Mouse (Mus musculus): ENCODE data around the gene Asb8.

Gene Asb8

DNA sequence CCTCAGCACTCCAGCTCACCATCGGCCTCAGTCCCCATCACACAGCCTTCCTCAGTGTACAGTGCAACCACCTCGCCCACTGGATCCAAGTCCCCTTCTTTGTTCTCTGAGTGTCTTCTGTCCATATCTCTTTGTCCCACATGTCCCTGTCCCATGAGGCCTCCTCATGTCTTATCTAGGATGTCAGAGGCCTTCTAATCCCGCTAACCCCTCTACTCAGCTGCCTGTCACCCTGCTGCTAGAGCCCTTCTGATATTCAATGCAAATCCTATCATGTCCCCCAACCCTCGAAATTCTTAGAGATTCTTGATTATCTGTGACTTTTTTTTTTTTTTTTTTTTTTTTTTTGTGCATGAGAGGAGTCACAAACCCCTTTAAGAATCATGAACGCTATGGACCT, 49.1 kb downstream of the Asb8 start:
- DNase-seq (ENCODE audit: low read depth, low spot score), result no peak

DNA sequence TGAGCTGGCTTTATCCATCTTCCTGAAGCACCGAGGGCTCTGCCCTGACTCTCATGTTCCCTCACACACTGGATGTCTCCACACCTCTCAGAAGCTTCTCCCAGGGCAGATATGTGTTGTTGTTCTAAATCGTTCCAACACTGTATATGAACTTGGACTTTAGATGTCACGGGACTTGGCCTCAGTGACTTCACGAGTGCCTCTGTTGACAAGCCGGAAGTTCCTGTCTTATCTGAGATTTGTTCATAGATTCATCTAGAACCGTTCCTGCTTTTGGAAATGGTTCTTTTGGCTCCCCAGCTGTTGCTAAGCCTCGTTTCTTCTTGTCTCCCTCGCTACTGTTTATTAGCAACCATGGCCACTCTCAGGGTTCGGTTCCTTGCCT, 49.7 kb downstream of the Asb8 start:
- no peak for DNase-seq (ENCODE audit: low read depth, low spot score)

DNA sequence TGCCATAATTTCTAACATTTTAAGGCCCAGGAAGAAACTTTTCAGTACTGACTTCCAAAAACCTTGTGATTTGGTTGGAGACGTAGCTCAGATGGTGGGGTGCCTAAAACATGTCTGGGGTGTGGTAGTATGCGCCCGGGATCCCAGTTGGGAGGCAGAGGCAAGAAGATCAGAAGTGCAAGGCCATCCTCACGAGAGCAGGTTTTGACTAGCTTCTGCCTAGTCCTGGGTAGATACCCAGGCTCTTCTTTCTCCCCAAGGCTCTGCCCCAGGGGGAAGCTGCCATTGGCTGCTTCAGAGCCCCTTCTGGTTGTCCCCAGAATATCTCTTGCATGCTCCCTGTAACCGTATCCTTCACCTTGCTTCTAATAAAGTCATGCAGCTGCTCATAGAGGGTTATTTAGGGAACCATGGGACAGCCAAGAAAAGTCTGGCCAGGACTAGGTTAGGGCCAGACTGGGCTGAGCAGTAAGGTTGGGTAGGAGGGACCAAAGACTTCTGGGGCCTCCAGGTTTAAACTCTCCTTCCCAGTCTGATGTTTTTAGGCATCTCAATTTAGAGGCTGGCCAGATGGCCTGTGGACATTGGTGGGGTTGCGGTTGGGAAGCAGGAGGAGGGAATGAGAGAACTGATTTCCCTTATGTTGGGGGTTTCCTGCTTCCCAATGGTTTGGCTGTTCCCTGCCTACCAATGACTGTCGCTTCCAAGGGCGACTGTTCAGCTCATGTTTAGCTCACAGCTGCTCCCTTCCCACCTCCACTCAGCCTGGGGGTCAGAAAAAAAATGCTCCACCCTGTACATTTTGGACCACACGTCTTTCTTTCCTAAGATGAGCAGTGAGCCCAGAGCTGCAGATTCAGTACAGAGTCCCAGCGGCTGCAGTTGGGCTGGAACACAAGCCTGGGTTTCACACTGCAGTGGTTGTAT, 50.3 kb downstream of the Asb8 start:
- peak; percentile 86 for DNase-seq (ENCODE audit: low read depth, low spot score)

DNA sequence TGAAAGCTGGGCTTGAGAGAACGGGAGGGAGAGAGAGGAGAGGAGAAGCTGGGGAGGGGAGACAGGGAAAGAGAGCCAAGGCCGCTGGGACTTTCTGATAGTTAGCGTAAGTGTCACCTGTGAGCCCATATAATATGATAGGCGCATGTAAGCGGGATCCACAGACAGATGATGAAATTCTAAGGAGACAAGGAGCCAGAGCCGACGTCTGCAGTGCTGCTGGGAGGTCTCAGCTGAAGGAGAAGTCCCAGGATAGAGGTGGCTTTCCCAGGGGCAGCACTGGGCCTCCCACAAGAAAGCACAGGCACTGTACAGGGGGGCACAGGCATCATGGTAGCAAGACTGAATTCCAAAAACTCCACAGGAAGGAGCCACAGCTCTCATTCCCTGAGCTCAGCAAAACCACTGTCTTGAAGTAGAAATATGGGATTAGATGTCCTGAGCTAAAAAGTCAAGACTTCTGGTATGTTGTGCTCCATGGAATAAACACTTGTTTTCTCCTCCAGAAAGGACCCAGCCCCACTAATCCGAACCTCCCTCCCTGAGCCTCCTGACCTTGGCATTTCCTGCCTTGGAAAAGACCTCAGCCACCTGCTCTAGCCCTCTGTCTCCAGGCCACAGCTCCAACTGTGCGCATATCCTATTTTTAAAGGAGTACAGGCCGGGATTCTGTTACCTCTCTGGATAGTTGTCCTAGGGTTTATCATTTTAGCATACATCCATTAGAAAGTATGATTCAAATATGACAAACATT, 51.1 kb downstream of the Asb8 start:
- peak; percentile 92 for DNase-seq (ENCODE audit: low read depth, low spot score)

DNA sequence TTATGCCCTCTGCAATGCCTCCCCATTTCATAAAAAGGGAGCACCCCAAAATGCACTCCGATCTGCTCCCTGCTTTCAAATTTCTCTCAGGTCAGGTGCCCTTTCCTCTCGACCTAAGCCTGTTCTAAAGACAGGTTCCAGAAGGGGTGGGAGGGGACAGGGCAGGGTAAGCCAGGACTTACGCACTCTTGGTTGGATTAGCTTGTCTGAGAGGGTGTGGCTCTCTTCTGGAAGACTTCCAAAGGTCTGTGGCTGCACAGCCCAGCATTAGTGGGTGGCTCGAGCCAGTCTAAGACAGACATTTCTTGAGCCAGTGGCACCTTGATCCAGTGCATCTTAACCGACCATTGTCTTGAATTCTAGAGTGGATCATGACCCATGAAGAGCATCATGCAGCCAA, 53.6 kb downstream of the Asb8 start:
- DNase-seq (ENCODE audit: low read depth, low spot score), result peak; percentile 85

DNA sequence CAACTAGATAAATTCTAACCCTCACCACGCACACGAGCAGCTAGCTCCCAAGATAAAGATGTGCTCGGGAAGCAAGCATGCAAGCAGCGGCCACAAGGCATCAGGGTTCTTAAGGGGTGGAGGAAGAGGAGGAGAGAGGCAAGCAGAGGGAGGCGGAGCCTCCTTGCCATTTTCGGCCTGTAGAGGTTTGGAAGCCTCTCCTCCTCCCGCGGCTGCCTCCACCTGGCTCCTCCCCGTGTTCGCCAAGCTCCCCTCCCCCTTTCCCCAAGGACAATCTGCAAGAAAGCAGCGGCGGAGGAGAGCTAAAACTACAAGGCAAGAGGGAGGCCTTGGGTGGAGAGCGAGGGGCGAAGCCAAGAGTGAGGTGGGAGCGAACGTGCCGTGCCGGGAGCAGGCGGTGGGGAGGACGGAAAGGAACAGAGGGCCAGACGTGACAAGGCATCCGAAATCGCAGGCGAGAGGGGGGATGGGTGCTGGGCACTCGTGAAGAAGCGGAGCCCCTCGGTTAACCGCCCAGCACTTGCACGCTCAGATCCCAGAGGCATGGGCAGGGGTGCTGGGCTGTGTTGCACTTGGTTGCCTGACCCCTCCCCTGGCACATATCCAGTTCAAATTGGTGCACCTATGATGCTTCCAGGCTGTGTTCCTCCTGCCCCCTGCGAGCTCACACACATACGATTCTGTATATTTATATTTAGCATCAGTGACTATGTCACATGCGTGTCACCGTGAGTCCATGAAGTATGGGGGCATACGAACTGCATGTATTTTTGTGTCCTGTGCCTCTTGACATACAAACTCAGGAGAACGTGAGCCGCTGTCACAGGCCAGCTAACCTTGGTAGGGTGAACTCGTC, 56.9 kb downstream of the Asb8 start:
- DNase-seq (ENCODE audit: low read depth, low spot score), result peak; percentile 96

DNA sequence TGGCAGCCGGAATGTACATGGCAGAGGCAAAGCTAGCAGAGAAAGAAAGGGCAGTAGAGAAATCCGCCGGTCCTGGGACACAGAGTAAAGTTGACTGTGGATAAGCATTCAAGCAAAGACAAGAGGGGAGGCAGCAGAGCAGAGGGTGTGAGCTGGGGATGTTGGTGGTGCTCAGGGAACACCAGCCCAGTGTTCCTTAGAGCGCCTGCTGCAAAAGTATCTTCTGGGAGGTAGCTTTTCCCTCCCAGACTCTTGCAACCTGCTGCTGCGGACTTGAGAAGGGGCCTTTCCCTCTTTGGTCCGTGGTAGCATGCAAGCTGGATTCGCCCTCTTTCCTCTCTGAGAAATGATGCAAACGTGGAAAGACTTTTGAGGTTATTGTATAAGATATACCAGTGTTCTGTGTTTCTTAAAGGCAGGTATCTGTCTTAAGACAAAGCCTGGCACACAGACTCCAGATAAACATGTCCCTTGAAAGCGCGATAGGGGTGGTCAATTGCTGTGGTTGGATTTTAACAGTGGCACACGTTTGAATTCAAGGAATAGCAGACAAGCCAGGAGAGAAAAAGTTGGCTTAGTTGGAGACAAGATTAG, 57.6 kb downstream of the Asb8 start:
- DNase-seq (ENCODE audit: low read depth, low spot score), result no peak

DNA sequence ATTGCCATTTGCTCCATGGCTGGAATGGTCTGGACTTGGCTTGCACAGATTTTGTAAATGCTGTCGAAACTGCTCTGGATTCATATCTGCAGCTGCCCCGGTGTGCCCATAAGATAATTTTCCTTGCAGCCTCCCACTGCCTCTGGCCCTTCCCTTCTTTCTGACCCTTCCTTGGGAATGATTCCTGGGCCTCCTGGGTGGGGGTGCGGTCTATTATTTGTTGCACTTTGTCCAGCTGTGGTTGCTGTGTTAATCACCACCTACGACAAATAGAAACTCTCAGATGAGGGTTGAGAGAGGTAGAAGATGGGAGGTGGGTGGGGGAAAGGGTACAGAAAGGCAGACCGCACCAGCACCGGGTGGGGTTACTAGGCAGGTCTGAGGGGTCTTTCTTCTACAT, 58.2 kb downstream of the Asb8 start:
- no peak for DNase-seq (ENCODE audit: low read depth, low spot score)

DNA sequence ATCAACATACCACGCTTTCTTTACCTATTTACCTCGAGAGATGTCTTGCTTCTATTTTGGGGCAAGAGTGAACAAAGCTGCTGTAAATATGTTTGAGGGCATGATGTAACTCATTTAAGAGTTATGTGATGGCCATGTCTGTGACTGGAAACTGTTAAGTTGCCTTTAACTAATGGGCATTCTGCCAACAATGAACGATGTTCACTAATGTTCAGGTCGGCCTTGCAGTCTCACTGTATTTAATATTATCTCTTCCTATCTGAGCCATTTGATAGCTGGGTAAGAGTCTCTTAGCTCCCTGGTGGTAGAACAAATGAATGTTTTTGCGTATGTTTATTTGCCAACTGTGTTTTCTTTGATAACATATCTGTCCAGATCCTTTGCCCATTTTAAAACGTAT, 58.9 kb downstream of the Asb8 start:
- DNase-seq (ENCODE audit: low read depth, low spot score), result no peak

DNA sequence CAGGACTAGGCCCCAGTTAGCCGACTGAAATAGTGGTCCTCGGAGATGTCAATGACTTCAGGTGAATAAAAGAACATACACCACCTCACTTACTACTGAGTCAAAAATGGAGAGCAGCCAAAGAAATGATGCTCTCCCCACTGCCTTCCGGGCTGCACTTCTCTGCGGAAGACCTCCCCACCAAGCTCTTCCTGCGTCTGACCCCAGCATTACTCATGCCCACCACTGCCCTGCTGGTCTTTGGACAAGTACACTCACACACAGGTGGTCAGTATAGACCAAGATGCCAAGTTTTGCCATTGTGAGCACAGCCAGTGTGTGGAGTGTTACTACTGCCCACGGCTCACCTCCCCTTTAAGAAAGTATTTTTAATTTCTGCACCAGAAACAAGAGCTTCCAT, 63.0 kb downstream of the Asb8 start:
- no peak for DNase-seq (ENCODE audit: low read depth, low spot score)

DNA sequence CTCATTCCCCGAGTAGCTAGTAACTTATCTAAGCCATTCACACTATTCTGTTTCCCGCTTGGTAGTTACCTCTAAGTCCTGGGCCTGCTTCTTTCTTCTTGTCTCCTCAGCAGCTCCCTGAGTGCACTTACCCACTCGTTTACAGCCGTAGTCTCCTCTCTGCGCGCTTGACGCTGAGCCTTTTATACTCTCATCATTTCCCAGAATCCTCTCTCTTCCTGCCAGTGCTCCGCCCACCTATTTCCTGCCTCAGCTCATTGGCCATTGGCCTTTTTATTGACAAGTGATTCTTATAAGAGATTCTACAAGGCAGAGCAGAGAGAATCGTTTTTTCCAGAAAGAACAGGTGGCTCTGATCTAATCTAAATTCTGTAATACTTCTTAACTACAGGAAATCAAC, 66.9 kb downstream of the Asb8 start:
- peak; percentile 79 for DNase-seq (ENCODE audit: low read depth, low spot score)

DNA sequence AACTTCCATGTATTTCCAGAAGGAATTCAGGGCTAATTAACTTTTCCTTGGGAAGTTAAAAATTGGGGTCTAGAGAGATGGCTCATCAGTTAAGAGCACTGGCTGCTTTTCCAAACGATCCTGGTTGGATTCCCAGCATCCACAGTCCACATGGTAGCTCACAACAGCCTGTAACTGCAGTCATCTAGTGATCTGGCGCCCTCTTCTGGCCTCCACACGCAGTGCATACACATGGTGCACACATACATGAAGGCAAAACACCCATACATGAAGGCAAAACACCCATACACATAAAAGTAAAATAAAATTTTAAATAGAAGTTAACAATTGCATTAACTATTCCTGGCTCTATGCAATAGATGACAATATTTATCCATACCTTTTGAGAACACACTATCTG, 68.5 kb downstream of the Asb8 start:
- DNase-seq (ENCODE audit: low read depth, low spot score), result peak; percentile 86

DNA sequence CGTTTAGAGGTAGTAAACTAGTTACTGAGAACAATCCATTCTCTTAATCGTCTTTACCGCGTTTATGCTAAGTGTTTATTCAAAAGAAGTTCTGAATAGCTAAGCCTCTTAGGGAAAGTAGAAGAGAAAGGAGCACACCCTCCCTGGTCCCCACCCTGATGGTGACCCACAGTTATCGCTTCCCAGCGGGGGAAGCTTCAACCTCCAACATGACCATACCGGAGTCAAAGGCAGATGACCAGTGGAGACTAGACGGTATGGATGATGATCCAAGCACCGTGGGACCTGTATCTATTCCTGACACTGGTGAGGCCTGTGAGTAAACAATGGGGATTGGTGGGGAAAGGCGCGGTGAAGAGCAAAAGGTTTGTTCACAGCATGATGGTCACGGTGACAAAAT, 70.5 kb downstream of the Asb8 start:
- DNase-seq (ENCODE audit: low read depth, low spot score), result no peak

DNA sequence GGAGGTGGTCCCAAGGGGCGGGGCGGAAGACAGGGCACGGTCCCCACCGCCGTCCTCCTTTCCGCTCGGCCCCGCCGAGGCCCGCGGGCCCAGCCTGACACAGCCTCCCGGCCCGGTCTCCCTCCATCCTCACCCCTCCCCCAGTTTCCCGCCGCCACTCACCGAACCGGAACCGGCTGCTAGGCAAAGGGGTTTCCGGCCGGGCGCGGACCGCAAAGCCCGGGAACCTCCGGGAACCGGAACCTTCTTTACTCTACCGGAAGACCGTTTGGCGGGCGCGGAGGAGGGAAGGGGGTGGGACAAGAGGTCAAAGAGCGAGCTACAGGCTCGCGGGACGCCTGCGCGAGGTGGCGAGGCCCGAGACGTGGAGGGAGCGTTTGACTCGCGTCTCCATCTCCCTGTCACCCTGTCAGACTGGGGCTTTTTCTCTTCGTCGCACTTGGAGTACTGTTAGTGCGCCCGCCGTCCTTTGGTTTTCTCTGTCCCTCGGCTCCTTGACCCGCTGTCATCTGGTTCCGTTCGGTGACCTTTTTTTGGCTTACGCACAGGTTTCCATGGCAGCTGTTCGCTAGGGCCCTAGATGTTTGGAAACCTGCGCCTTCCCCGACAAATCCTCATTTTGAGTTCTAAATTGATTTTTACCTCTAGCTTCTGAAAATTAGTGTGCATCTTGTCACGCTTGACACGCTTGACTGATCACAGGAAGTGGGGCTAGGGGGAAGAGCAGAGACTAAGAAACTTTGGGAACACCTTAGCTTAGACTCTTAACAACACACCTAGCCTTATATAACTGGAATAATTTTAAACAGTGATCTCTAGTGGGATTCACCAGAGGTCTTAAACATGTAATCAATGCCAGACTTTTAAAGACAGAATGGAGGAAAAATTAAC, 72.1 kb downstream of the Asb8 start, which contains the start of gene Senp1:
Senp1 (minus strand) TSS at position 624 of the 891 bp plus-strand sequence.
- peak; percentile 92 for DNase-seq (ENCODE audit: low read depth, low spot score)

DNA sequence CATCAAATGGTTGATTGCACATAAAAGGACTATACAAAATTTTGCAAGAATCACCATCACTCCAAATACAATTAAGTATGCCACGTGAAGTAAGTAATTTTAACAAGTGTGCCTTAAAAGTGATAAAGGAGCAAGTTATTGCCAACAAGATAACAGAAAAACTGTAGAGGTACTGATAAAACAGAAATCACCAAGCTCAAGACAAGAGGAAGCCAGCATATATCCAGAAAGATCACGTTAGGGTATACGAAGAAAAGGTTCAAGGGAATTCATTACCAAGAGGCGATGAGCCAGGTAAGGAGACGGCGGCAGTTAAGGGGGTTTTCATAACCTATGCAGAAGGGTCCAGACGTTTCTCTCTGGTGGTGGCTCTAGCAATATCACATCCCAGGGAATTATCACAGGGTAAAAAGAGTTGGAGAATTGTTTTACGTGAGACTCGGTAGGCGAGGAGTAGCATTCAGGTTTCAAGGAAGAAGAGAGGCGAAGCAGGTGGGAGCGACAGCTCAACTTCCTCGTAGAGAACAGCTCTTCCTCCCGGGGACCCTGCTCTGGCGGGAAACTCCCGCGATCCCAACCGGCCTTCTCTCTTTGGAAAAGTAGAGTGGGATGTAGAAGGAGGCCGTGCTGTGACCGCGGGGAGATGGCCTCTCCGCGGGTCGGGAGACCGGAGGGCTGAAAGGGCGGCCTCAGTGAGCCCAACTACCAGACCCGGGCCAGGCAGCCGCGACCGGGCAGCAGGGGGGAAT, 72.9 kb downstream of the Asb8 start, which contains the start of gene Pfkm:
Pfkm (plus strand) TSS at position 218 of the 749 bp plus-strand sequence.
- DNase-seq (ENCODE audit: low read depth, low spot score), result no peak

DNA sequence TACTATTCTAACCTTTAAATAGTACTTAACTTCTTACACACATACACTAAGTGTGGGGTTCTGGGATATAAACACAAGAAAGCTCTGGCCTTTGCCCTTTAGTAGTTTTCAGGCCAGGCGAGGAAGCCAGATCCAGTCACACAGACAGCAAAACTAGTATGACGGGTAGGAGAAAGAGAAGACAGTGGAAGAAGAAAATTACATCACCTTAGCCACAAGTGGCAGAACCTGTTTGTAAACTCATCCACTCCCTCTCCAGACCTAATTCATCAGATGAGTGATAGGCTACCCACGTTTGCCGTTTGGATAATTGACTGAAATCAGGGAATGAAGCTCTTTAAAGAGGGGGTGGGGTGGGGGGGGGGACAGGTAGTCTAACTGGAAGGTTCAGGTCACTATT, 73.6 kb downstream of the Asb8 start:
- DNase-seq (ENCODE audit: low read depth, low spot score), result no peak

DNA sequence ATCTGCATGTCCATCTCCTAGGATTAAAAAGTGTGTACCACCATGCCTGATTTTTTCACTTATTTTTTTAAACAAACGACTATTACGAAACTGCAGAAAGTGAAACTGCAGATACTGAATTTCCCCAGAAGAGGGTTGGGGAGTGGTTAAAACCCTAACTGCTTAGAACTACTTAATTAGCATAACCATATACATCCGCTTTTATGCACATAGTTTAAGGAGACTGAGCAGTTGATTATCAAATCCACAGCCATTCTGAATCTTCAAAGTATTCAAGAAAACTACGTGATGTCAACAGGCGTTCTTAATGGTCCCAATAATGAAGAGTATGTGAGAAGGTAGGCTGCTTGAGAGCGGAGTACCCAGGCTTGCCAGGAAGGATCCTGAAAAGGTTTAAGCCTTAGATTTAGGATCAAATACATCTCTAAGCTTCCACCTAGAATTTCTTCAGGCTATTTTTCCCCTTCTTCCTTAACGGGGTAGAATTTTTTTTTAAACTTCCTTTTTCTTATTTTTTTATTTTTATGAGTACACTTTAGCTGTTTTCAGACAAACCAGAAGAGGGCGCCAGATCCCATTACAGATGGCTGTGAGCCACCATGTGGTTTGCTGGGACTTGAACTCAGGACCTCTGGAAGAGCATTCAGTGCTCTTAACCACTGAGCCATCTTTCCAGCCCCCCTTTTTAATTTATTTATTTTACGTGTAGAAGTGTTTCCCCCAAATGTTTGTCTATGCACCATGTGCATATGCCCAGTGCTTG, 75.8 kb downstream of the Asb8 start:
- peak; percentile 40 for DNase-seq (ENCODE audit: low read depth, low spot score)

DNA sequence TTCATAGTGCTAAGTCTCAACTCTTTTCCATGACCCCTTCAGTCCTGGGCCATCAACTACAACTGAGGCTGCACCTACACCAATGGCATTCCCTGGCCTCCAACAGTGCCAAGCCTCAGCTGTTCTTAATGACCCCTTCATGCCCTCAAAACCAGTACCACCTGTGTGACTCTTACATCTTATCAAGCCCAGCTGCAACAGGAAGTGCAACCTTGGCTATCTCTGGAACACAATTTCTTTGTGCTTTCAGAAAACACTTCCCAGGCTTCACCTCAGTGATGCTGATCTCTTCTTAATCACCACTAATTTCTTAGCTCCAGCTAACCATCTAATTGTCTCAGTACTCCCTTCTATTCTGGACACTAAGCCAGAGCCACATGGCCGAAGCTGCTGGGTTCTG, 76.5 kb downstream of the Asb8 start:
- DNase-seq (ENCODE audit: low read depth, low spot score), result no peak
